Comparison of ENCODE assay signal across 8 mouse cellular contexts in the genomic region with DNA sequence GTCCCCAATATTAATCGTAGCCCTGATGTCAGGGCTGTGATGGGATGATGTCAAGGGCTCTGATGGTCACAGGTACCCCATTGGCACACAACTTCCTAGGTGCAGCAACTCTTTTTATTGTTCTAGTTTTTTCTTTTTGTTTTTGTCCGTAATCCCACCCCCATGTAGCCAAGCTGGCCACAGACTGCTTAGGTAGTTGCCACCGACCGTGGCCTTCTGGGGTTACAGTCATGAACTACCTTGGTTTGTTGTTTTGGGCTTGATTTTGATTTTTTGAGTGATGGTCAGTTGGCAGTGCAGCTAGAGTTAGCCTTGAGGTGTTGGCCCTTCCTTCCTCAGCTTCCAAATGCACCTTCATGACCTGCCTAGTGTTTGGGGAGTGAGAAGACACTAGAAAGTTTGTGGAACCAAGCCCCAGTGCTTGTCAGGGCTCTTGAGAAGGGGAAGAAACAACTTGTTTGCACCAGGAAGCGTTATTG. TPM values are rescaled to one million over a fixed set of nuclear protein-coding genes. Genes with fewer than 3 reads are reported as not detected.
DNase-seq lines count a peak whose midpoint lies in the region; ATAC-seq and TF ChIP-seq lines count a peak whose summit lies in the region.

A gene (minus strand): TSS at position 51 of the 479 bp plus-strand sequence.

- H3K9ac ChIP-seq in heart, embryonic 11.5 days (ENCODE audit: low read depth, low read length): peak within 1 kb of the TSS; percentile 95
- H3K9ac ChIP-seq in midbrain, postnatal 0 days (replicated peaks; ENCODE audit: low read length, poor library complexity, severe bottlenecking): peak within 1 kb of the TSS; percentile 93

- WGBS in lung, adult 2 months: 53% methylated on average over 5 of the region's 5 CpGs
- WGBS in heart, embryonic 11.5 days (ENCODE audit: insufficient replicate concordance): 53% methylated on average over 5 of the region's 5 CpGs
- WGBS in midbrain, postnatal 0 days: 61% methylated on average over 5 of the region's 5 CpGs

- no peak for TF ChIP-seq CTCF in lung, adult 2 months (IDR thresholded peaks at IDR 0.05; ENCODE audit: insufficient read depth, low read length)
- TF ChIP-seq CTCF in cortical plate, adult 2 months (IDR thresholded peaks at IDR 0.05; ENCODE audit: extremely low read depth, insufficient read depth, low read length): no peak
- TF ChIP-seq CTCF in midbrain, postnatal 0 days (IDR thresholded peaks at IDR 0.05): no peak

- H3K4me1 ChIP-seq in lung, adult 2 months (ENCODE audit: control insufficient read depth, insufficient read depth, low read length): peaks cover 17% of the 10 kb centered on the region
- peaks cover 5% of the 10 kb centered on the region for H3K4me1 ChIP-seq in cortical plate, adult 2 months (ENCODE audit: control insufficient read depth, insufficient read depth, low read length)
- H3K4me1 ChIP-seq in heart, embryonic 11.5 days (ENCODE audit: control insufficient read depth, insufficient read depth, low read length): peaks cover 25% of the 10 kb centered on the region
- H3K4me1 ChIP-seq in midbrain, postnatal 0 days (ENCODE audit: insufficient read depth, low read length): 0 out of 2 replicates have a peak, but pooled peaks cover 8% of the 10 kb centered on the region

- no peaks in the 10 kb centered on the region for H3K27me3 ChIP-seq in heart, embryonic 11.5 days (ENCODE audit: control insufficient read depth, insufficient read depth, low read length)
- no peaks in the 10 kb centered on the region for H3K27me3 ChIP-seq in midbrain, postnatal 0 days (ENCODE audit: insufficient read depth, low read length)

- H3K4me2 ChIP-seq in heart, embryonic 11.5 days: peak within 1 kb of the TSS; percentile 74
- H3K4me2 ChIP-seq in midbrain, postnatal 0 days (ENCODE audit: low read depth, low read length, poor library complexity, severe bottlenecking): peak within 1 kb of the TSS; percentile 90

- H3K4me3 ChIP-seq in lung, adult 2 months (replicated peaks; ENCODE audit: extremely low read depth, low read depth, low read length): peak within 1 kb of the TSS; percentile 98
- H3K4me3 ChIP-seq in cortical plate, adult 2 months (ENCODE audit: insufficient read depth, low read length): peak within 1 kb of the TSS; percentile 96
- H3K4me3 ChIP-seq in heart, embryonic 11.5 days (ENCODE audit: low read depth, low read length): peak within 1 kb of the TSS; percentile 90
- peak within 1 kb of the TSS; percentile 81 for H3K4me3 ChIP-seq in midbrain, postnatal 0 days (ENCODE audit: low read depth, low read length)

- TF ChIP-seq POLR2A in lung, adult 2 months (IDR thresholded peaks at IDR 0.05; ENCODE audit: borderline replicate concordance, extremely low read depth, low read depth, low read length): no peak
- no peak for TF ChIP-seq POLR2A in cortical plate, adult 2 months (IDR thresholded peaks at IDR 0.05; ENCODE audit: extremely low read depth, insufficient read depth, low read length)

- ATAC-seq in heart, embryonic 11.5 days (replicated peaks; ENCODE audit: insufficient number of reproducible peaks, low FRiP score, low TSS enrichment): no peak
- ATAC-seq in midbrain, postnatal 0 days (ENCODE audit: low FRiP score): 0 out of 2 replicates have a peak, but pooled peaks have one; percentile 9

- peak within 1 kb of the TSS; percentile 90 for H3K27ac ChIP-seq in cortical plate, adult 2 months (ENCODE audit: insufficient read depth, low read length)
- peak within 1 kb of the TSS; percentile 70 for H3K27ac ChIP-seq in heart, embryonic 11.5 days (ENCODE audit: low read depth, low read length)
- H3K27ac ChIP-seq in midbrain, postnatal 0 days (ENCODE audit: low read depth, low read length): peak within 1 kb of the TSS; percentile 83

- no peaks in the 10 kb centered on the region for H3K36me3 ChIP-seq in heart, embryonic 11.5 days (ENCODE audit: control insufficient read depth, insufficient read depth, low read length)
- 0 out of 2 replicates have a peak, but pooled peaks cover 3% of the 10 kb centered on the region for H3K36me3 ChIP-seq in midbrain, postnatal 0 days (ENCODE audit: insufficient read depth, low read length)

- DNase-seq in lung, adult 2 months: no peak
- DNase-seq in lung, postnatal 4 days: no peak
- no peak for DNase-seq in left cerebral cortex, adult 8-10 months (ENCODE audit: low spot score in 2 of 2)
- no peak for DNase-seq in midbrain, postnatal 0 days (ENCODE audit: low spot score)
- DNase-seq in urinary bladder, adult 18-20 months (ENCODE audit: low spot score in 2 of 2): no peak
- no peak for DNase-seq in natural killer cell, adult 2 months (ENCODE audit: low spot score in 2 of 2)

- H3K9me3 ChIP-seq in heart, embryonic 11.5 days (replicated peaks; ENCODE audit: control insufficient read depth, low read length): no peaks in the 10 kb centered on the region
- no peaks in the 10 kb centered on the region for H3K9me3 ChIP-seq in midbrain, postnatal 0 days (ENCODE audit: low read length)

RNA-seq across cellular contexts. Expression of the gene that starts here (rescaled TPM):
- 159 and 171 TPM in 2 replicates for polyA plus RNA-seq in lung, adult 2 months (2012; rRNA removed)
- 150 and 155 TPM in 2 replicates for polyA plus RNA-seq in cortical plate, adult 2 months (2012; rRNA removed)
- polyA plus RNA-seq in heart, embryonic 11.5 days (2014; fragmentation: Nextera tagmentation; extraction: Ambion mirVana): 90.1 and 96.5 TPM in 2 replicates
- 10 to 100 TPM; 92.9 to 97.2 (median 94.3) TPM for total RNA-seq in left cerebral cortex, adult 8-10 months (2022)
- total RNA-seq in midbrain, postnatal 0 days (2014; rRNA removed): 62.3 and 74.6 TPM in 2 replicates
- polyA plus RNA-seq in midbrain, postnatal 0 days (2015; fragmentation: Nextera tagmentation; extraction: Ambion mirVana): 95.0 and 103 TPM in 2 replicates
